Comparison of ENCODE assay signal across 9 mouse cellular contexts in genomic region chr11:4076633-4077032, GRCm38 (mm10). TPM values are rescaled to one million over a fixed set of nuclear protein-coding genes. Genes with fewer than 3 reads are reported as not detected.
DNase-seq lines count a peak whose midpoint lies in the region; ATAC-seq and TF ChIP-seq lines count a peak whose summit lies in the region.
"Had no signal": no experiment of that assay in that cellular context is flagged by ENCODE, and none has a peak within 500 bp of the region (broad histone marks: within the 10 kb centered on the region; RNA-seq: fewer than 3 reads in every experiment).

No protein-coding gene starts in this region.

- no peak for TF ChIP-seq CTCF in intestine, postnatal 0 days (IDR thresholded peaks at IDR 0.05; ENCODE audit: low read depth)

- intact Hi-C loops in heart, postnatal 10 days (cut with DNase I), result no loop called here

- no peaks in the 10 kb centered on the region for H3K4me1 ChIP-seq in heart, embryonic 12.5 days (replicated peaks)
- H3K4me1 ChIP-seq in intestine, postnatal 0 days (replicated peaks; ENCODE audit: control insufficient read depth, insufficient read depth, low read length), result no peaks in the 10 kb centered on the region

- no peaks in the 10 kb centered on the region for H3K9me3 ChIP-seq in heart, embryonic 12.5 days (replicated peaks)
- H3K9me3 ChIP-seq in intestine, postnatal 0 days (ENCODE audit: control insufficient read depth), result no peaks in the 10 kb centered on the region

- H3K27ac ChIP-seq in heart, embryonic 12.5 days (ENCODE audit: poor library complexity, severe bottlenecking), result no peak overlapping the region
- no peak overlapping the region for H3K27ac ChIP-seq in intestine, postnatal 0 days (ENCODE audit: low read depth, low read length)

- no peaks in the 10 kb centered on the region for H3K36me3 ChIP-seq in heart, embryonic 12.5 days
- no peaks in the 10 kb centered on the region for H3K36me3 ChIP-seq in intestine, postnatal 0 days (ENCODE audit: control insufficient read depth, insufficient read depth)

- DNase-seq in heart, postnatal 10 days, result peak; percentile 57 to 79
- DNase-seq in urinary bladder, postnatal 25 days (ENCODE audit: low spot score), result peak; percentile 52
- no peak for DNase-seq in urinary bladder, postnatal 10 days (ENCODE audit: low spot score)
- peak; percentile 89 to 90 for DNase-seq in kidney, postnatal 4 days
- peak; percentile 86 for DNase-seq in thymus, postnatal 4 days
- DNase-seq in cerebellum, postnatal 25 days, result no peak

- no peak overlapping the region for H3K9ac ChIP-seq in heart, embryonic 12.5 days
- H3K9ac ChIP-seq in intestine, postnatal 0 days (ENCODE audit: low read depth, low read length), result no peak overlapping the region

- no peak overlapping the region for H3K4me2 ChIP-seq in heart, embryonic 12.5 days
- H3K4me2 ChIP-seq in intestine, postnatal 0 days (replicated peaks; ENCODE audit: low read depth), result no peak overlapping the region

- 13% methylated on average over 8 of the region's 8 CpGs for WGBS in heart, embryonic 12.5 days
- WGBS in intestine, postnatal 0 days, result 13% methylated on average over 8 of the region's 8 CpGs

- H3K27me3 ChIP-seq in heart, embryonic 12.5 days (replicated peaks), result 0 out of 2 replicates have a peak, but pooled peaks cover 4% of the 10 kb centered on the region
- no peaks in the 10 kb centered on the region for H3K27me3 ChIP-seq in intestine, postnatal 0 days (replicated peaks; ENCODE audit: control insufficient read depth, insufficient read depth, low read length)

- no peak for ATAC-seq in heart, embryonic 12.5 days (ENCODE audit: insufficient number of reproducible peaks, low FRiP score)
- no peak for ATAC-seq in intestine, postnatal 0 days
- ATAC-seq: Patski had no signal

- H3K4me3 ChIP-seq in heart, embryonic 12.5 days, result no peak overlapping the region
- H3K4me3 ChIP-seq in intestine, postnatal 0 days (ENCODE audit: low read depth, low read length), result no peak overlapping the region

RNA-seq across cellular contexts. Expression of gene Sec14l3, which starts 12.0 kb away (rescaled TPM):
- under 1 TPM in 1 of 2 experiments, not detected in 1; 0.74 TPM for total RNA-seq in heart, postnatal 10 days (2021)
- polyA plus RNA-seq in heart, embryonic 12.5 days (2016; fragmentation: Nextera tagmentation; extraction: Ambion mirVana), result not detected in 2 replicates
- polyA plus RNA-seq in intestine, postnatal 0 days (2015; fragmentation: Nextera tagmentation; extraction: Ambion mirVana), result not detected in 2 replicates
- polyA plus RNA-seq: Patski had no signal

RNA-seq across cellular contexts. Expression of gene Mtfp1, which starts 18.6 kb away (rescaled TPM):
- 10 to 100 TPM; 80.7 to 82.0 TPM for total RNA-seq in heart, postnatal 10 days (2021)
- 18.6 and 21.2 TPM in 2 replicates for polyA plus RNA-seq in heart, embryonic 12.5 days (2016; fragmentation: Nextera tagmentation; extraction: Ambion mirVana)
- 20.0 and 21.1 TPM in 2 replicates for polyA plus RNA-seq in intestine, postnatal 0 days (2015; fragmentation: Nextera tagmentation; extraction: Ambion mirVana)

RNA-seq across cellular contexts. Expression of gene Sec14l4, which starts 45.4 kb away (rescaled TPM):
- total RNA-seq in heart, postnatal 10 days (2021), result under 1 TPM in 1 of 2 experiments, not detected in 1; 0.34 TPM
- polyA plus RNA-seq in heart, embryonic 12.5 days (2016; fragmentation: Nextera tagmentation; extraction: Ambion mirVana), result not detected in 2 replicates
- polyA plus RNA-seq in intestine, postnatal 0 days (2015; fragmentation: Nextera tagmentation; extraction: Ambion mirVana), result 0.05 and 0.13 TPM in 2 replicates
- polyA plus RNA-seq: Patski had no signal

RNA-seq across cellular contexts. Expression of gene Sec14l2, which starts 46.6 kb away (rescaled TPM):
- total RNA-seq in heart, postnatal 10 days (2021), result 1 to 10 TPM; 1.3 to 1.4 TPM
- 0.86 and 1.1 TPM in 2 replicates for polyA plus RNA-seq in heart, embryonic 12.5 days (2016; fragmentation: Nextera tagmentation; extraction: Ambion mirVana)
- polyA plus RNA-seq in intestine, postnatal 0 days (2015; fragmentation: Nextera tagmentation; extraction: Ambion mirVana), result 7.6 and 8.4 TPM in 2 replicates

RNA-seq across cellular contexts. Expression of gene Rnf215, which starts 58.4 kb away (rescaled TPM):
- 10 to 100 TPM; 17.3 to 18.9 TPM for total RNA-seq in heart, postnatal 10 days (2021)
- 21.4 and 22.0 TPM in 2 replicates for polyA plus RNA-seq in heart, embryonic 12.5 days (2016; fragmentation: Nextera tagmentation; extraction: Ambion mirVana)
- polyA plus RNA-seq in intestine, postnatal 0 days (2015; fragmentation: Nextera tagmentation; extraction: Ambion mirVana), result 15.5 and 15.6 TPM in 2 replicates

Comparison
In these comparisons a context has a peak if more than half of its experiments do, and no peak if none do; other contexts are left out.
1. DNase-seq: peak in heart, postnatal 10 days (2 of 2), urinary bladder, postnatal 25 days (single experiment), kidney, postnatal 4 days (2 of 2) and thymus, postnatal 4 days (single experiment); none in urinary bladder, postnatal 10 days (single experiment) and cerebellum, postnatal 25 days (0 of 2).